Mouse (Mus musculus) urinary bladder, postnatal 10 days (tissue): ENCODE measurements around the gene 1600002K03Rik.

Source experiments
- DNase-seq: peaks from one replicate; pipeline ENCODE4 v3.0.0; 2022; ENCODE audit warnings: low spot score

Gene 1600002K03Rik

GRCm38 (mm10) chr10:80141243-80141642 lies 31.5 kb upstream of the 1600002K03Rik start:
- DNase-seq, result peak; percentile 93

GRCm38 (mm10) chr10:80141786-80142529 lies 30.8 kb upstream of the 1600002K03Rik start:
- DNase-seq, result peak; percentile 63

DNA sequence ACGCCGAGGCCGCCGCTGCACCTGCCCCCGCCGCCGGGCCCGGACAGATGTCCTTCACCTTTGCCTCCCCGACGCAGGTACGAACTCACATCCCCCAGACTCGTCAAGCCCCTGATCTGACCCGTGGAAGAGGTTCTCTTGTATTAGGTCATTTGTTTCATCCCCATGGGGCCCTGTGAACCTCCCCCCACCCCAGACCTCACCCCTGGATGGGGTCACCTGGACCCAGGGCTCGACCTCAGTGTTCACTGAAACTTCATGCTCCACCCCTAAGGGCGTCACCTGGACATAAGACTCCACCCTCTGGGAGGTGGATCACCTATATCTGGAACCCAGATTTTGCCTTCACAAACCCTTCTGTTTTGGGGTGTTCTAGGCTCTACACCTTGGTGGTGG lies 30.2 kb upstream of the 1600002K03Rik start:
- DNase-seq, result no peak

DNA sequence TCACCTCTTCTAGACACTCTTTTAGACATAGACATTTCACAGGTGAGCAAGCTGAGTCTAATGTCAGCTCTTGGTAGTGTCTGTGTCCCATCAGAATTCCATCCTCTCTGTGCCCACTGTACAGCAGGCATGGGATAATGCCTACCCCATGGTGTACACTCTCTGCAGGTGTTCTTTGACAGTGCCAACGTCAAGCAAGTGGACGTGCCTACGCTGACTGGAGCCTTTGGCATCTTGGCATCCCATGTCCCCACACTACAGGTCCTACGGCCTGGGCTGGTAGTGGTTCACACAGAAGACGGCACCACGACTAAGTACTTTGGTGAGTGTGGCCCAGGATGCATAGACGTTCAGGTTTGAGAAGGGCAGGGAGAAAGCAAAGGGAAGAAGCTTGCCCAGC lies 29.1 kb upstream of the 1600002K03Rik start:
- DNase-seq, result no peak

DNA sequence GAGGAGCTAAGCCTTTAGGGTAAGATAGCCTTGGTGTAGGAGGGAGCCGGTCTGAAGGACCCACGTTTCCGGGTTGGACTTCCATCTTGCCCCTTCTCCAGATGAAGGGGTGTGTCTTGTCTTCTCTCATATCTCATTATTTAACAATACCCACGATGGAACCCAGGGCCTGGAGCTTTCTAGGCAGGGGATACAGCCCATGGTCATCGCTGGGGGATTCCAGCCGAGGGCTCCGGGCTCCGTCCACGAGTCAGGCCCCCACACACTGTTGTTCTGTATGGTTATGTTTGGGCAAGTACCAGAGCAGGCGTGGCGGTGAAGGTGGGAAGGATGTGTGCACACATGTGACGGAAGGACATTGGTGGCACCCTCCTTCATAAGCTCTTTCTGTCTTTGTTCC lies 28.6 kb upstream of the 1600002K03Rik start:
- DNase-seq, result no peak

GRCm38 (mm10) chr10:80144864-80145838 lies 27.6 kb upstream of the 1600002K03Rik start:
- no peak for DNase-seq

DNA sequence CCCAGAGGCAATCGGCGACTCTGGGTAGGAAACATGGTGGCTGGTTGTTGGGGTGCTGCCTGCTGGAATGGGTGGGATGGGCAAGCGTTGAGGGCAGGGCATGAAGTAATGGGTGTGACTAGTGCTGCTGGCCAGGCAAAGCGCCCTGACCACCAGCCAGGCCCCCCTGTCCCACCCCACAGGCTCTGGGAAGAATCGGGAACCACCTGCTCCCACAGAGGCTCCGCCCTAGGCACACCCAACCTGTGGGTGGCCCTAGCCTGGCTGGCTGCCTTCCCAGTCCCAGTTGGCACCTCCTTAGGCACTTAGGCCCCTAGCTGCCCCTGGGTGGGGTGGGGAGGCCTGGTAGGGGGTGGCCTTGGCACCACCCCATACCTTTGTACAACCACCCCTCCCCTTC lies 26.8 kb upstream of the 1600002K03Rik start:
- DNase-seq, result no peak

DNA sequence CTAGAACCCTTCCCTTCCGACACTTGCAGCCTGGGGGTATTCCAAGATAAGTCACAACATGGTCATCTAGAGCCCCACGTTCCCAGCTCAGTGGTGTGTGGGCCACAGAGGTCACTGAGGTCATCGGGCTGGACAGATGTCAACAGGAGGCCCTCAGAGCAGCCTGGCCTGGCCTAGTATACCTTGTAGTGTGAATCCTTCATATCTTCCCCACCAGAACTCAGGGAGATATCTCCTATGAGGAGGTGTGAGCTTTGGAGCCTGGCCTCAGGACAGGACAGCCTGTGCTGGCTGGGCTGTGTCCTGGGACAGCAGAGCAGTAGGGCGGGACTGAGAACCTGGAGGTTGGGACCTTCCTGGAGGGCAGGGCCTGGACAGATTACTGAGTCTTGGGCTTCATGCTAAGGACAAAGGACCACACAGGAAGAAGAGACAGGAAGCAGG lies 26.2 kb upstream of the 1600002K03Rik start:
- DNase-seq, result no peak

DNA sequence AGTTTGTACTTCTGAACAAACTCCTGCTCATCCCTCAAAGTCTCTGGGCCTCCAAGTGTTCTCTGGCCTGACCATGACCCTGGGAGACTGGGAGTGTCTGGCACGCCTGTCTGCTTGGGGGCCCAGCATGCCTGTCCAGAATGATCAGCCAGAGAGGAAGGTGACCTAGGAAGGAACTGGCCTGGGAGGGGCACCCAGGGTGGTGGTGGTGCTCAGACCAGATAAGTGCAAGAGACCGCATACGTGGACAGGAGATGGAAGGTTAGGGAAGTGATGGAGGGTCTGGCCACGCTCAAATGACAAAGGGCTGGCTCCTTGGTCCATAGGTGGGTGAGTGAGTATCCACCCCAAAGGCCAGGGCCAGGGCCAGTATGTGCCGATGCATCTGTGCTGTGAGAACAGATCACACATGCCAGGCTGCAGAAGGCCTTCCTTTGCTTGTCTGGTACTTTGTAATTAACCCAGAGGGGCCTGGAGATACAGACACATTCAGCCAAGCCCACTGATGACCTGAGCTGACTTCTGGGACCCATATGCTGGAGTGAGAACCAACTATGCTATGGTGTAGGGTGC lies 25.5 kb upstream of the 1600002K03Rik start:
- DNase-seq, result no peak

DNA sequence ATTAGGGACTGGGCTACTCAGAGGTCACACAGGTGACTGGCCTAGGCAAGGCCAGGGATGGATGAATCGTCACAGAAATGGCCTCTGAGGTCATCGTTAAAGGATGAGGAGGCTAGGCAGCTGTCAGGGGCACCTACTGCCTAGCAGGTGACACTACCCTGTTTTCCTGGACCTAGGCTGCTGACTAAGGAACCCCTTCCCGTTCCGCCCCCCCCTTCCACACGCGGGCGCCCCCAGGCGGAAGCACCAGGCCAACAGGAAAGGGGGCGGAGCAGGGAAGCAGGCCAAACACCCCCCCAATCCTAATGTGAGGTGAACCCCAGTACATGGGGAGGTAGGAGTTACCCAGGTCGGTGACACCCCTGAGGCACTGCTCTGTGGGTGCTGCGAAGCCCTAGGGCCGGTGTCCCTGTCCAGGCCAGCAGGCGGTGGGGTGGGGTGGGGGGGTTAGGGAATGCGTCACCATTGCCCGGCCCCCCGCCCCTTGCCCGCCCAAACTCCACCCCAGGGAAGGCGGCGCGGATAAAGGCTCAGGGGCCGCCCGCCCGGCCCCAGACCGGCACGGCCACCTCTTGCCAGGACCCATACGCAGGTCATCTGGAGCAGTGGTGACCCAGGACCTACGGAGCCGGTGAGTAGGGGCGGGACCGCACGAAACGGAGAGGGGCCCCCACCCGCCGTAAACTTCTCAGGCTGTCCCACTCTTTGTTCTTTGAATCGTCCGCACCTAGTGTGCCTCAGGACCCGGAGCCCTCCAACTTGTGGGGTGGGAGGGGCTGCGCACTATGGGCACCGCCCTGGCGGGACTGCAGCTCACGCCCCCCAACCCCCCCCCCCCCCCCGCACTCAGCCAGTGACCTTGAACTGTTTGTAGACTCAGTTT lies 24.8 kb upstream of the 1600002K03Rik start, which contains the start of gene Midn:
TSS of gene Midn (plus strand) at position 554 of the 883 bp plus-strand sequence.
- DNase-seq, result no peak

GRCm38 (mm10) chr10:80148610-80149290 lies 24.0 kb upstream of the 1600002K03Rik start:
- DNase-seq, result peak; percentile 77

DNA sequence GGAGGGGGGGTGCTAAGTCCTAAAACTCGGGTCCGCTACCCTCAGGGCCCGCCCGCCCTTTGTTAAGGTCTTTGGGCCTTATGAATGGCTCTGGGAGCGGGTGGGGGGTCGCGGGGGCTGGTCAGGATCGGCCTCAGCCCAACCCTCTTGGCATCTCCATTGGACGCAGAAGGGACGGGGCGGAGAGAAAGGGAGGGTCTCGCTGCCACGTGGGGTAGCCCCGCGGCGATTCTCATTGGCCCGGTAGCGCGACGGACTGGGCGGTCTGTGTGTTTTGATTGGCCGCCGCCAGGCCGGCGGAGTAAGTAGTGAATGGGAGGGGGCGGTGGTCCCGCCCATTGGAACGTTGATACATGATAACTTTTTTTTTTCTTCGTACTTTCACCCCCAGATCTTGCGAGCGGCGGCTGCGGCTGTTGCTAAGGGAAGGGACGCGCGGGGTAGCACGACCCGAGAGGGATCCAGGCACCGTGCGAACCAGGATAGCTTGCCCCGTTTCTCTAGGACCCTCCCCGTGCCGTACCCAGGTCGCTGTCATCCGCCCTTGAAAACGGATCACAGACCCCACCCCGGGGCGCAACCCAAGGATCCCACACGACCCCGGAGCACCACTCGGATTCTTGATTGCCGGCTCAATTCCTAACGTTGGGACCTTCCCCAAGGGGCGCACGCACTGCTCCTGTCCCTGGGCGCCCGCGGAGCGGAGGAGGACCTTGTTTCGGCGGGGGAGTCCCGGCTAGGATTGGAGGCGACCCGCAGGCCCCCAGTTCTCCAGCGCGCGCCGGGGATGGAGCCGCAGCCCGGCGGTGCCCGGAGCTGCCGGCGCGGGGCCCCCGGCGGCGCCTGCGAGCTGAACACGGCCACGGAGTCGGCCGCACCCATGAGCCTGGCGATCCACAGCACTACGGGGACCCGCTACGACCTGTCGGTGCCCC lies 23.2 kb upstream of the 1600002K03Rik start:
- peak; percentile 92 for DNase-seq

- no peak for DNase-seq
These were observed 22.2 kb upstream of the 1600002K03Rik start for GRCm38 (mm10) chr10:80150226-80151210.

DNA sequence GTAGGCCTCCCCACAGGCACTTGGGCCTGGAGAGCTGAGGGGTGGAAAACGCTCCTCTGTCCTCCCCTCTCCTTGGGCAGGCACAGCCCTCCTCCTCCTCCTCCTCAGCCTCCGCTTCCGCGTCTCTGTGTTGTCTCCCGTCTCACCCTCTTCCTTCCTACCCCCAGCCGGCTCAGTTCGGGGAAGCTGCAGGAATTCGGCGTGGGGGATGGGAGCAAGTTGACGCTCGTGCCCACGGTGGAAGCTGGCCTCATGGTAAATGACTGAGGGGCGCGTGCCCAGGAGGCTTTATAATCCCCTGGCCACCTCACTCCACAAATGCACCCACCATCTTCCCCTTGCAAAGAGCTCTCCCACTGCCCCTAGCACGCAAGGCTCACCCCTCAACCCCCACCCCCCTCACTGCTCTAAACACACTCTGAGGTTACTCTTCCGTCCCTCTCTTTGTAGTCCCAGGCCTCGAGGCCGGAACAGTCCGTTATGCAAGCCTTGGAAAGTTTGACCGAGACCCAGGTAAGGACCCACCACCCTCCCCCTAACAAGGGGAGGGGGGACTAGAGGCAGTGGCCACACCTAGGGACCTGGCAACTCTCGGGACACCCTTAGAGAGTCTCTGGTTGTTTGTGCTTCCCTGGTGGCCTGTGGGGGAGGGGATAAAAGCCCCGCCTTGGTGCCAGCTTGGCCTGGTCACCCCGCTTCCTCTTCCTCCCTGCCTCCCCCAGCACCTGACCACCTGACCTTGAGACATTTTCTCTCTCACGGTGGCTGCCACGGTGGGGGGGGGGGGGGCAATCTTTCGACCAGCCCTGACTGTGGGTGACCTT lies 21.3 kb upstream of the 1600002K03Rik start:
- DNase-seq, result no peak

DNA sequence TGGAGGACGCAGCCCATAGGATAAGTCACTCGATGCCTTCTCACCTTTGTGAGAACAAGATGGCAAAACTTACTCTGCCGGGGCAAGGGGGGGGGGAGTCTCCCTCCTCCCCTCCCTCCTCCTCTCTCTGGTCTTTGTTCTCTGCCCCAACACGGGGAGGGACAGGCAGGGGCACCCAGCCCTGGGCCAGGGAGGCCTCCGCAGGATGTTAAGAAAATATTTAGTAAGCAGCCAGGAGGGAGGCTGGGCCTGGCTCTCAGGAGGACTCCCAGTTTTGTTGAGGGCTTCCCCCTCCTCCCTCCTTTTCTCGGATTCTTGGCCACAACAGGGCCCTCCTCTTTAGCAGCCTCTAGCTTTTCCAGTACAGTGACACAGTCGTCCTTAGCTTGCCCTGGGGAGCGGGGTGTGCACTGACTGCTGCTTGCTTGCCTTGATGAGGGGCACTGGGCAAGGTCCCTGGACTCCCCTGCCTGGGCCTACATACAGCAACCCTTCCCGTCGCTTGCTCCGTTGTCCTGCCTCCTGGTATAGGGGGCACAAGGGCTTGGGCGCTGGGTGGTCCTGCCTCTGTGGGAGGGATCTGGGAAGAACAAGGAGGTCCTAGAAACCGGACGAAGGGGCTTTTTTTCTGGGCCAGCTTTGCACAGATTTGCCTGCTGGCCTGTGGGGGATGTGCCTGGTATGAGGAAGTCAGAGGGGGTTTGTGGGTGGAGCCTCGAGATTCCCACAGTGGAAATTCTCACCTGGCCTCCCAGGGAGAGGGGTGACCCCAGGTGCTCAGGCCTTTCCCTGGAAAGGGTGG lies 20.5 kb upstream of the 1600002K03Rik start:
- DNase-seq, result no peak

DNA sequence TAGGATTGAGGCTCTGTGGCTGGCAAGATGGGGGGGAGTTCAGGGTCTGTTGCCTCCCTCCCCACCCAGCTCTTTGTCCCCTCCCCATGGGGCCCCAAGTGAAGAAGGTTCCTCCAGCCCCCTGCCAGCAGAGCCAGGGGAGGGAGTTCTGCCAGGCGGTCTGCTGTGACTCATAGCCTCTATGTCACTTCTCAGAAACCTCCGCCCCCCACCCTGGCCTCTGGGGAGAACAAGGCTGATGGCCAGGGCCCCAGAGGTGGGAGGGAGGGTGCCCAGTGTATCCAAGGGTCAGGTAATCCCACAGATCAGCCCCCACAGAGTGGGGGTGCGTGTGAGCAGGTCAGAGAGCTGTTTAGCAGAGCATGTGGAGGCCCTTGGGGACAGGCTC lies 19.9 kb upstream of the 1600002K03Rik start:
- no peak for DNase-seq

- no peak for DNase-seq
These were observed 19.0 kb upstream of the 1600002K03Rik start for GRCm38 (mm10) chr10:80153713-80154112.
